Mouse (Mus musculus) spleen, postnatal 4 days (tissue): ENCODE results near the gene Rere.
"Not testable (repeated sequence)": the region's sequence is repeated elsewhere in the genome, so short reads cannot be mapped to it uniquely, and the experiment has no call there.

Experiments used
- DNase-seq, 2 experiments: peaks; one replicate each; pipeline ENCODE4 v3.0.0; 2022; ENCODE audit warnings: low spot score in 2 of 2

Rere gene

GRCm38 (mm10) chr4:150509026-150509712, 227.7 kb downstream of the Rere start:
- DNase-seq: no peak

- DNase-seq: no peak
These were observed 228.6 kb downstream of the Rere start for GRCm38 (mm10) chr4:150510036-150510435.

- not testable (repeated sequence) for DNase-seq
These were observed 231.9 kb downstream of the Rere start for GRCm38 (mm10) chr4:150513387-150513786.

GRCm38 (mm10) chr4:150516201-150516600, 234.8 kb downstream of the Rere start:
- DNase-seq: no peak

GRCm38 (mm10) chr4:150517381-150517780, 235.9 kb downstream of the Rere start:
- DNase-seq: no peak

- peak in 1 of 2 experiments; percentile 35 for DNase-seq
These were observed 237.4 kb downstream of the Rere start for GRCm38 (mm10) chr4:150518826-150519225.

- no peak for DNase-seq
These were observed 238.6 kb downstream of the Rere start for GRCm38 (mm10) chr4:150520069-150520468.

GRCm38 (mm10) chr4:150522425-150522824, 241.0 kb downstream of the Rere start:
- DNase-seq: no peak

GRCm38 (mm10) chr4:150523351-150523750, 241.9 kb downstream of the Rere start:
- no peak for DNase-seq

- no peak for DNase-seq
These were observed 244.8 kb downstream of the Rere start for GRCm38 (mm10) chr4:150526269-150526668.

GRCm38 (mm10) chr4:150528426-150528825, 247.0 kb downstream of the Rere start:
- no peak for DNase-seq

GRCm38 (mm10) chr4:150528846-150529245, 247.4 kb downstream of the Rere start:
- no peak for DNase-seq

GRCm38 (mm10) chr4:150531869-150532268, 250.4 kb downstream of the Rere start:
- no peak for DNase-seq

- DNase-seq: no peak
These were observed 255.5 kb downstream of the Rere start for GRCm38 (mm10) chr4:150536821-150537510.

GRCm38 (mm10) chr4:150539846-150540245, 258.4 kb downstream of the Rere start:
- DNase-seq: no peak

GRCm38 (mm10) chr4:150540392-150541094, 259.1 kb downstream of the Rere start:
- no peak for DNase-seq

GRCm38 (mm10) chr4:150544231-150544630, 262.8 kb downstream of the Rere start:
- DNase-seq: no peak

GRCm38 (mm10) chr4:150544652-150545258, 263.3 kb downstream of the Rere start:
- peak; percentile 62 to 76 for DNase-seq

GRCm38 (mm10) chr4:150545775-150546174, 264.3 kb downstream of the Rere start:
- no peak for DNase-seq

GRCm38 (mm10) chr4:150546296-150546695, 264.9 kb downstream of the Rere start:
- DNase-seq: not testable (repeated sequence)

GRCm38 (mm10) chr4:150549393-150549792, 267.9 kb downstream of the Rere start:
- DNase-seq: no peak
